Mouse (Mus musculus) thymus, postnatal 25 days (tissue): Measurements from ENCODE around the gene Ngef.
A peak's percentile ranks its signal among the peaks of the same experiment; 100 is the strongest.

ENCODE experiments used
- DNase-seq: peaks from one replicate; pipeline ENCODE4 v3.0.0; 2022

The Ngef gene

DNA sequence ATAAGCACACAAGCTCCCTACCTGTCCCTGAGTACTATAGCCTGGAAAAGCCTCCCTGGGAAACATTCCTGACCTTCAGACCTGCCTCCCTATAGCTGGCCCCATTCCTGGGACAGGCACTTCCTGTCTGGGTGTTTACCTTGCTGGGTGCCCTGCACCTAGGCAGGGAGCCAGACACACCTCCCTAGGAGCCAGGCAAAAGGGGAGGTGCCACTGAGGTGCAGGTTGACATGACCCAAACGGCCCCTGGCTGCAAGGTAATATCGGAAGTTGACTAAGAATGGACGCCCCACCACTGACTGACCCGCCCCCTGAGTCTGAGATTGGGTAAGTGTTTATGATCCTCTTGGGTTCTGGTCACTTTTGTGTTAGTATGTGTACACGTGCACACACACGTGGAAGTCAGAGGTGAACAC lies at the start of gene Ngef:
TSS of gene Ngef (minus strand) at position 71 of the 416 bp plus-strand sequence.
- no peak for DNase-seq

DNA sequence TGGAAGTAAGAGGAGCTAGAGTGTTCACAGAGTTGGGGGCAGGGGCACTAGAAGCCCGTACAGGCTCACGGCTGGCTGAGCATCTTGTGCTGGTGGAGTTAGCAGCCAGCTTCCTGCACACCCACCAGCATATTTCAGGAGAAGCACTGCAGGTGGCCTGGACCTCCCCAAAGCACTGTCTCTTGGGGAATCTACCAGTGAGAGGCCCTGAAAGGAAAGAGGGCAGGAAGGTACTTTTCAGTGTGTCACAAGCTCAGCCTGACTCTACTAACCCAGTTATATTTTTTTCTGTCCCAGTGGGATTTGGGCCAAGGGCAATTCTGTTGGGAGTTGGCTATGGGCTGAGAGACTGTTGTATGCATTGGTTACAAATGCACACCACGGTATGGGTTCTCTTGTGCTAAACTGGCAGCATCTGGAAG lies 48.2 kb upstream of the Ngef start:
- peak; percentile 57 for DNase-seq

DNA sequence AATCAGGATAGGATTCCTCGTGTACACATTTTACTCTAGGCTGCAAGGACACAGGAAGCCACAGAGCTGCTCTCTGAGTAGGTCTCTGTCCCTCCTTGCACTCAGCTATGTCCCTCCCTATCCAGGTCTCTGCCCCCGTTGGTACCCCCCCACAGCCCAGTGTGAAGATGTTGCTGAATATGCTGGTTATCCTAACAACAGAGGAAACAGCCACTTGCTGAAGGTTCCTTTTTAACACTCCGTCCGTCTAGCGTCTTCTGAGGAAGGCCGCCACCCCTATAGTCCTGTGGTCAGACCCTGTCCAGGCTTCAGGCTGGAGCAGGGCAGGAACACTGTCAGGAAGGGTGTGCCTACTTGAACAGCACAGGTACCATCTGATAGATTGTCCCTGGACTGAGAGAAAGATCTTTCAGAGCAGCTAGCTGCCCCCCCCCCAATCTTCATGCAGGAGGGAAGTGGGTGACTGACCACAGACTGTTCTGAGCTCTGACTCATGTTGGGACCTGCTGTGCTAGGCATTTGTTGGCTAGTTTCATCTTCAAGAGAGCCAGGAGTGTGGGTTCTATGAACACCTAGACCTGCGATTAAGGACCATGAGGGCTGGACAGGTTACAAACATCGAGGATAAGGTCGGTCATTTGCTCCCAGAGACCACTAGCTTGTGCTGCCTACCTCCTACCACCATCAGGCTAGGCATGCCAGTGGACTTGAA lies 47.6 kb upstream of the Ngef start:
- no peak for DNase-seq

DNA sequence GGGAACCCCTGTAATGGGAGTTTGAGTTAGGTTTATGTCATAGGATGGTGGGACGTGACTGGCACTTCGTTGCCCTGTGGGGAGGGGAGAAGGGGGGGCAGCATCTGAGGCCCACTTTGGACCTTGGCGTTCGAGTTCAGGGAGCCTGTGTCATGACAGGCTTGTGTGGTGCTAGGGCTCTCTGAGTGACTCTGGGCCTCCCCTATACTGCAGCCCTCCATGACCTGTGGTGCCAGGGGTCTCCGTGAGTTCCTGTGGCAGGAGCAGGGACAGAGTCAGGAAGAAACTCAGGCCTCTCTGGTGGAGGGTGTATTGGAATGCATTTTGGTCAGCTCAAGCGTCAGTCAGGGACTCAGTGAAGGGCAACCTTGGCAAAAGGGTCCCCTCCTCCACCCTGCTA lies 47.0 kb upstream of the Ngef start:
- no peak for DNase-seq

DNA sequence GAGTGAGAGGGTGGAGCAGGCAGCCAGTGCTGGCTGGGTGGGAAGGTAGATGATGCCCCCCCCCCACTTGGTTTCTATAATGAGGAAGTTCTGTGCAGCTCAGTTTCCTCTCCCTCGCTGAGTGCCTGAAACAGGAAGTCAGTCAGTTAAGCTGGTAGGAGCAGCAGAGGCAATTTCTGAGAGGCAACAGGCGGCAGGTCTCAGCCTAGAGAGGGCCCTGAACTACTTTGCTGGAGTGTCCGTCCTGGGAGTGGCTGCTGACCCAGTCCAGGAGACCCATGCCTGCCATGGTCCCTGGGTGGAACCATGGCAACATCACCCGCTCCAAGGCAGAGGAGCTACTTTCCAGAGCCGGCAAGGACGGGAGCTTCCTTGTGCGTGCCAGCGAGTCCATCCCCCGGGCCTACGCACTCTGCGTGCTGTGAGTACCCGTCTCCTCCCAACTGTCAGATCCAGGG lies 46.6 kb upstream of the Ngef start, which contains the start of gene Inpp5d:
TSS of gene Inpp5d (plus strand) at position 102 of the 458 bp plus-strand sequence.
- DNase-seq = peak; percentile 72

DNA sequence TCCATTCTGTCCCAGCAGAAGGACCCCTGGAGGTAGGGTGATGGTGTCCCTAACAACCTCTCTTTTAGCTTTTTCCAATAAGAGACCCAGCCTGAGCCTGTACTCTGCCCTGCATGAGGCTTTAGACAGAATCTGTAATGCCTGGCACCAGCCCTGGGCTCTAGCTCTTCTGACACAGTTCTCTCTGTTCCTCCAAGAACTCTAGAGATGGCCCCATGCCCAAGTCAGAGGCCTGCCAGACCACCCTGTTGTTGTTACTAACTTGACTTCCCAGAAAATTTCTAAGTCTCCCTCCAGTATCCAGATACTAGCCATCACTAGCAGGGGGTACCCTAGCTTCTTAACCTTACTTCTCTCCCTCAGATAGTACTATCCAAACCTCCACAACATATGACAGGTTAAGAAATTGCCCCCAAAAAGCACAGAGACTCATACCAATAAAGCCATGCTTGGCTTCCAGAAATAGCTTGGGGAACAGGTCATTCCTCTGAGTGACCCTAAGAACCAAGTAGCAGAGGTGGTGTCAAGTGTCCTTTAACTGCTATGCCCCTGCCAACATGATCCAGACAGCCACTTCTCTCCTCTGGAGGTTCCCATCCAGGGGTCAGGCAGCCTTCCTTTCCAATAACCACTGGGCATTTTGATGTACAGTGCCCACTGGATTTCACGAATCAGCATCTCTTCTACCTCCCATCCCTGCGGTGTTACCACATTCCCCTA lies 41.1 kb upstream of the Ngef start:
- DNase-seq = no peak

DNA sequence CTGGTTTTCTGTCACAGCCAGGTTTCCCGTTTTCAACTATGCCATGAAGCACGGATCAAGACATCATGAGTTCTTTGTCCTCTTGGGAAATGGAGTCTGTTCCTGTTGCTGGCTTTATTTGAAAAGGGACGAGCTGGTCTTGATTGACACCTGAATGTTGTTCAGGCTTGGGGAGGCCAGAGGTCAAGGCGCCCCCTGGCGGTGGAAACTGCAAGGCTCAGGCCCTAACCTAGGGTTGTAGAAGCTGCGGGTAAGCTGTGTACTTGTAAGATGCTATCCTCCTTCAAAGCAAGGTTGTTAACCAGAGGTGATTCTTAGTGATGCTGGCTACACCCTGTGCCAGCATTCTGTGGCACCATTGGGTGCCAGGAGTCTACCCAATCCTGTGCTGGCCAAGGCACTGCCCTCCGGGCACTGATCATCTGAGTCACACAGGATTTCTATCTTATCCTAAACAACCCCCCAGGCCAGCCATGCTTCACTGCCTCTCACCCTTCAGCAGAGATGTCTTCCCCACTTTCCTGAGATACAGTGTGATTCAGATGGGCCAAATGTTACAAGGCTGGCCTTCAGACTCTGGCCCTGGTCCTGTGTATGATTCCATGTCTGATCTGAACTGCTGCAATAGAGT lies 34.9 kb upstream of the Ngef start:
- DNase-seq = peak; percentile 82

DNA sequence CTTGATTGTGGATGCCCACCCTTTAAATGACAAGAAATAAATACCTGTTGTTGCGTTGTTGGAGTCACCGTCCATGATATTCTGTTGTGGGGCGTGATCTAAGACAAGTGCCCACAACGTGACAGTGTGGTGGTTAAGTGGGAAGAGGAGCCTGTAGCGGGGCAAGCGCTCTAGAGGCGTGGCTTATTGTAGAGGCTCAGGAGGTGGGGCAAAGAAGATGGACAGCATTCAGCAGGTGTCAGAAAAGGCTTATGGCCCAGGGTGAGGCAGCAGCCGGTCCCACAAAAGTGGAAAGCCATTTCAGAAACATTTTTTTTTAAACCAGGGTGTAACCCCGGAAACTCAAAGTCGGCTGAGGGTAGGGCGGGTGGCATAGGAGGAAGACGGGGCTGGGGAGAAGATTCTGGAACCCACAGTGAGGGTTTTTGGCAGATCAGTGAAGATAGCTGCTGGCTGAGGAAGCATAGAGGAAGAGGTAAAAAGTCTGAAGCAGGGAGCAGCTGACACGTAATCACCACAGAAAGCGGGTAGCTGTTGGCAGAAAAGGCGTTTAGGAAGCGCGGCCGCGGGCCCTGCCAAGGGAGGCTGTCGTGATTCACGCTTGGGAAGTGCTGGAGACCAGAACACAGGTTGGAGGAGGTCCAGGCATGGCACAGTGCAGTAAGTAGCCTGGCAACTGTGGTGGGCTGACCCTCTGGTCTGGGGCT lies 33.9 kb upstream of the Ngef start:
- DNase-seq = peak; percentile 60

DNA sequence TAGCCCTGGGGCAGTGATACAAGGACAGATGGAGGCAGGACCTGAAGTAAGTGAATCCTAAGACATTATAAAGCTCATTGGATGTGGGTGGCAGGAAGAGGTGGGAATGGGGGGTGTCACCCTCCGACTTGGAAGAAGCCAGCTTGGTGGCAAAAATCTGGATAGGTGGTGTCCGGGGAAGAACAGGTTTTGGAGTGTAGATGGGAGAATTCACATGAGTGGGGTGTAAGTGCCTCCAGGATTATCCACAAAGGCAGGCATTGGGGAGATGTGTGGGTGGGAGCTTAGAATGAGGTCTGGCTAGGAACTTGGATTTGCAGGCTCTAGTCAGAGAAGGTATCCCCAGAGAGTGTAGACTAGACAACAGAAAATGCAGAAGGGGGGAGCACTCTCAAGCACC lies 31.6 kb upstream of the Ngef start:
- DNase-seq = no peak

DNA sequence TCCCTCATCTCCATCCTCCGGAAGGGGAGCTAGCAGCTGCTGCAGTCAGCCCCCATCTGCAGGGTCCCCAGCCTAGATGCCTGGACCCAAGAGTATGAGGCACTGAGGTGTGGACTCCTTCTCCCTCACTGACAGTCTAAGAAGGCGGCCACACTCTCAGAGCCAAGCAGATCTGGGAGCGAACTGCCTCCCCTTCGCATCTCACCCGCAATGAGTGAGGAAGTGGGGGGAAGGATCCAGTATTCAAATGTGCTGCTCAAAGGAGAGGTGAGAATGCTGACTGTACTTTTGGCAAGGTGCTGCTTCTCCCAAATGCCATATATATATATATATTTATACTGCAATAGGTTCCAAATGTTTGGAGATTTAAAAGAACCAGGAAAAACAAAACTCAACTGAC lies 29.7 kb upstream of the Ngef start:
- no peak for DNase-seq

DNA sequence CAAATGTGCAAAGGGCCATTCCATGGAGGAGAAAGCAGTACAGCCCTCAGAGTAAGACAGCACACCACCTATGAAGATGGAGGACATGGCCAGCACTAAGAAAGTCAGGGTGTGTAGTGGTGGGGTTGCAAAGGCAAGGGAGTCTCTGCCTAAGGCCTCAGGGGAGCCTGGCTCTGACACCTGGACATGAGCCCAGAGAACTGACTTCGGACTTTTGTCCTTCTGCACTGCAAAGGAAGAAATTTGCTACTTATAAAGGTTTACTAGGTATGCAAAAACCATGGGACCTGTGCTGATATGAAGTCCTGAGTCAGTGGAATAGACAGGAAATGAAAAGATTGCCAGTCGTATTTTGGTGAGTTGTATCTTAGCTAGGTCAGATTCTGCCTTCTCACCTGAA lies 28.1 kb upstream of the Ngef start:
- no peak for DNase-seq

DNA sequence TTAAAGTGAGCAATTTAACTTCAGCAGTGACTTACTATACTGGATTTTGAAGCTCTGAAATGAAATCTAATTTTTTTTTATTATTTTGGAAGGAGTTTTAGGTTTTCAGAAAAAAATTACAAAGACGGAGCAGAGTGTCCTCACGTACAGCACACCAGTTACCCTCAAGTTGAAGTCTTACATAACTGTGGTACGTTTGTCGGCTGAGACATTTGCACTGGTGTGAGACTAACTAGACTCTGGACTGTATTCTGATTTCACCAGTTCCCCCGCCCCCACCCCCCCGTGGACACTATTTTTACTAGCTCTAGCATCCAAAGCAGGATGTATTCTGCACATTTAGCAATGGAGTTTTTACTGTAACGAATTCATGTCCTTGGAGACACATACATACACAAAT lies 26.9 kb upstream of the Ngef start:
- DNase-seq = no peak

DNA sequence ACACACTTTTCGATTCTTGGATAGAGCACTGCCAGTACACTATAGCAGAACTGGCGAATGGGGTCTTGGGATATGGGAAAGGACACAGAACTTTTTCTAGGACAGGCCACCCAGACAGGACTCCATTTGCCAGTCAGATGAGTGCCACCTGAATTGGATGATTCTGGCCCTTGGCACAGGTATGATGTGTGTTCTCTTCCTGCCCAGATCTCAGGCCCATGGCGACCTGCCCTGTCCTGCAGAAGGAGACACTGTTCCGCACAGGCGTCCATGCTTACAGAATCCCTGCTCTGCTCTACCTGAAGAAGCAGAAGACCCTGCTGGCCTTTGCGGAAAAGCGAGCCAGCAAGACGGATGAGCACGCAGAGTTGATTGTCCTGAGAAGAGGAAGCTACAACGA lies 21.0 kb upstream of the Ngef start:
- DNase-seq = no peak

DNA sequence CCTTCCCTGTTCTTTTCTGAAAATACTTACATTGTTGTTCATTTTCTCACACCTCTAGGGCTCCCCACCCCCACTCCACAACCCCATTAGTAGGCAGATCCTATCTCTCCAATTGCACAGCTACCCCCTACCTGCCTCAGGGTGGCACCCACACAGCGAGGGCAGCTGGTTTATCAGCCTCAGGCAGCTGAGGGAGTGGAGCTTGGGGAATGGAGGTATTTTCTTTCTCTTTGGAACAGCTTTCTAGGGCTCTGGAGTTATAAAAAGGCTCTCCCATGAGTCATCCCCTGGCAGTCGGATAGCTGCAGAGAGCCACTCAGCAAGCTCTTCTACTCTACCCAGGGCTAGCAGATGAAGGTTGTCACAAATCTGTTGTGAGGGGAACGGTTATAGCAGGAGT lies 20.6 kb upstream of the Ngef start:
- DNase-seq = no peak

DNA sequence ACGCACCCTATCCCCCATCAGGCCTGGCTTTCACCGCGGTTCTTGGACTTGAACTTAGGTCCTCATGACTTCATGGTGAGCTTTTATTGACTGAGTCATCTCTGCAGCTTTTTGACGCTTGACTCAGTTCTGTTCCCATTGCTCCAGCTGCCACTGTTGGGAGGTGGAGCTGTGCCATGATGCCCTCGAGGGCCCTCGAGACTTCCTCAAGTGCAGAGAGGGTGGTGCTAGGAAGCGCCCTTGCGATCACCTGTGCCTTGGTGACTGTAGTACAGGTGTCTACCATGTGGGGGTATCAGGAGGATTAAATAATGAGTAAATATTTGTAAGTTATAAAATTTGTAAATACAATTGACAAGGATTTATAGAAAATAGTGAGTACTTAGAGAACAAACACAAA lies 16.3 kb upstream of the Ngef start:
- no peak for DNase-seq

DNA sequence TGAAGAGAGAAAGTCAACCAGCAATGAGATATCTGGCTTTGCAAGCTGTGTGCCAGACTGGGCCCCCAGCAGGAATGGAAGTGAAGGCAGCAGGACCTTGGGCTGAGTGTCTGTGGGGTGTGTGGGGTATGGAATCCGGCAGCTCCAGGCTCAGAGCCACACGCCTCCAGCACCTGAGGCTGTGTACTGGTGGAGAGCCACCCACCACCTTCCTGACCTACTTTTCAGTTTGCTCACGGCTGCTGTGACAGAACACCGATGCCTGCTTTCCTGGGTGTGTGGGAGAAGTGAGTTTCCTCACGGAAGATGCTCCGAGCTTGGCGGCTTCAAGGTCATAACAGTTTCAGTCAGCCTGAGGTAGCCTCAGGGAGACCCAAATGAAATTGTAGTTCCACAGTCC lies 15.5 kb upstream of the Ngef start:
- DNase-seq = no peak

DNA sequence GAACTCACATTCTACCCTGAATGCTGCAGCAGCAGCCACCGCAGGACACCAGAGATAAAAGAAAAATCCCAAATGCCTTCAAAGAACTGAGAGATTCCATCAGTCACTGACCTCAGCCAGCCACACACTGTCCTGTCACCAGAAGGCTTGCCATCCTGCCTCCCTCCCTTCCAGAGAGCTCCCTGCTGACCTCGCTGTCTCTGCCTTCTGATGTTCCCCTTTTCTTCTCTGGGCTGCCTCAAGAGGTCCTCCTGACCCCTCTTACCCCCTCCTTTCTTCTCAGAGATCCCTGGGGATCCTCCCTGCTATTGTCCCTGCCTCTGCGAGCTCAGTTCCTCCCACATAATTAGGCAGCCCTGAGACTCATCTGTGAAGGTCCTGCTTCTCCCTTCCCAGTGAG lies 7.2 kb upstream of the Ngef start:
- no peak for DNase-seq

DNA sequence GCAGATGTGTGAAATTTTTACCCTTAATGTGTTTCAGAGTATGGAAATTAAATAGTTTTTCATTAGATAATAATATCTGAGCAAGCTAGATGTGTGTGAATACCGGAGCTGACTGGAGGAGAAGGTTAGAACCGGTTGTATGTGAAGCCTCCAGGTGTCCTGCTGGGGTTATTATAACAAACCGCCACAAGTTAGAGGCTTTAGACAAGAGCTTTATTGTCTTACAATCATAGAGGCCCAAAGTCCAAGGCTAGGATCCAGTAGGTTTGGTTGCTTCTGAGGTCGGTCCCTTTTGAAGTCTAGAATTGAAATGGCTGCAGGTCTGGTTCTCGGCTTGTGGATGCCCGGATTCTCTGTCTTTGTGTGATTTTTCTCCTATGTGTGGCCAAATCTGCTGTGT lies 5.3 kb upstream of the Ngef start:
- DNase-seq = no peak

DNA sequence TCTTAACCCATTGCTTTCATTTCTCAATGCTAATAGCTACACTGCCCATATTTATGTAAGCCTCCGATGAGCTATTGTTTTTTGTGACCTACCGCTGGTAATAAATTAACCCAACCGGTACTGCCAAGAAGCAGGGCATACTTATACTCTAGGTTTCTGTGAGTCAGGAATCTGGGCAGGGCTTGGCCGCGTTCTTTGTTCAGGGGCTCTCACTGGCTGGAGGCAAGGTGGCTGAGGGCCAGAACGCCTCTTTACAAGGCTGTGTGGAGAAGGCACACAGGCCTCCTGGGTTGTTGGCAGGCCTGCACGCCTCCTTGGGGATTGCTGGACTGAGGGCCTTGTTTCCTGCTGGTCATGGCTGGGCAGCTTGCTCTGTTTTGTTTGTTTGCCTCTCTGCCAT lies 1.1 kb upstream of the Ngef start:
- DNase-seq = no peak

DNA sequence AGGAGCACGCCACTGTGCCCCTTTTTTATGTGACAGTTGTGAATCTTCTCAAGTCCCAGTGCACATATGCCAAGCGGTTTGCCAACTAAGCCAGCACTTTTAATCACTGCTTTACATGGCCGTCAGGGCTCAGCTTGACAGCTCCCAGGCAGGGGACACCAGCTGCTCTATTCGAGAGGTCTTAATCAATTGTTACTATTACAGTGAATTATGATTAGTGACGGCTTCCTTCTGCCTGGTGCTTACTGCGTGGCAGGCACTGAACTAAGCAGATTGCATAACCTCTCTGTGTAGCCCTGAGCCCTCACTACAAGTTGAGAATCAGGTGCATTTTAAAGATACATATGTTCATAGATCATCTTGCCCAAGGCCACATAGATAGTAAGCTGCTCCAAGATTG lies 683 bp upstream of the Ngef start:
- DNase-seq = no peak

DNA sequence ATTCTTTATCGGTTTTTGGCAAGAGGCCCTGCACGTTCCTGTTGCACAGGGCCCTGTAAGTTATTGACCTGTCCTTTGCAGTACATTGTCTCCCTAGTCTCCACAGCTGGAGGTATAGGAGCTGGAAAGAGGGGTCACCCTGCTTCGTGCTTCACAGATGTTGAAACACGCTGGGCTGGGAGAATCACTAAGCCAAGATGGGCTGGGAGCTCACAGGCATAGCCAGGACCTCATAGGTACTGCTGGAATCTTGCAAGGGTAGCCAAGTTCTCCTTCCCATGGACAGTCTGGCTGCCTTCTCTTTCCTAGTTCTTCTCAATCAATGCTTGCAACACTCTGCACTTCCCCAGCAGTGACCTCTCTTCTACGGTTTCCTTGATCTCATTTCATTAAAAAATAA lies 409 bp downstream of the Ngef start:
- no peak for DNase-seq

DNA sequence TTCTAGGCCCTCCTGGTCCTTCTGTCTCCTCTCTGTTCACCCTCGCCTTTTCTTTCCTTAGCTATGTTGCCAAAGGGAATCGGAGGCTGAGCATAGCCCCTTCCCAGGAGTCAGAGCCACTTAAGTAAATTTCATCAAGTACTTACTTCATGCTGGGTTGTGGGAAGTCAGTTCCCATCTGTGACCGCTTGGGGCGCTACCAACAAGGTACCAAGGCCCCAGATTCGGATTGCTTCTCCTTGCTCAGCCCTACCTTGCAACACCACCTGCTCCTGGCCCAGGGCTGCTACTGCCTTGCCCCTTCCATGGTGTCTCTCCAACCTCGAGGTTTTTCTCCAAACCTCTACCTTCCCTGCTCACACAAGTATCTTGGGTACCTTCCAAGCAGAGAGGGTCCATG lies 5.3 kb downstream of the Ngef start:
- DNase-seq = peak; percentile 48

DNA sequence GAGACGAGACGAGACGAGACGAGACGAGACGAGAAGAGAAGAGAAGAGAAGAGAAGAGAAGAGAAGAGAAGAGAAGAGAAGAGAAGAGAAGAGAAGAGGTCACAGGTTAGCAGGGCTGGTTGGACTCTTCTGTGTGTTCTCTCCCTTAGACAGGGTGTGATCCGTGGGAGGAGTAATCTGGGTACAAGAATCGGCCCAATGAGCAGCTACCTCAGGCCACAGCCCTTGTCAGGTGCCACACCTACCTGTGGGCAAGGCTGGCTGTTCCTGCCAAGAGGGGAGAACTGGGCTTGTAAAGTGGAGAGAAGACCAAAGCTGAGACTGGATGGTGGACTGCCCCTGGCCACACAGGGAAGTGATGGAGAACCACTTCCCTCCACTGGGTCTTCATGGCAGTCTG lies 7.9 kb downstream of the Ngef start:
- DNase-seq = no peak

DNA sequence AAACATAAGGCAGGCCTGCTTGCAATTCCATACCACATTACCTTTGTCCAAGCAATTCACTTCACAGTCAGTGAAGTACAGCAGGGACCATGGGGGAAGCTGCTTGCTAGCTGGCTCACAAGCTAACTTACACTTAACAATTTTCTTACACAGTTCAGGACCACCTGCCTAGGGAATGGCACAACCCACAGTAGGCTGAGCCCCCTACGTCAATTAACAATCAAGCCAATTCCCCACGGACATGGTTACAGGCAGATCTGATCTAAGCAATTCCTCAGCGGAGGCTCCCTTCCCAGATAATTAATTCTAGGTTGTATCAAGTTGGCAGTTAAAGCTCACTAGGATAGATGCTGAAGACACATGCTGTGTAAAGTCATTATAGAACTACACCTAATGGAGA lies 10.7 kb downstream of the Ngef start:
- no peak for DNase-seq
